Mouse (Mus musculus): ENCODE measurements around the gene Btg3.

DNA sequence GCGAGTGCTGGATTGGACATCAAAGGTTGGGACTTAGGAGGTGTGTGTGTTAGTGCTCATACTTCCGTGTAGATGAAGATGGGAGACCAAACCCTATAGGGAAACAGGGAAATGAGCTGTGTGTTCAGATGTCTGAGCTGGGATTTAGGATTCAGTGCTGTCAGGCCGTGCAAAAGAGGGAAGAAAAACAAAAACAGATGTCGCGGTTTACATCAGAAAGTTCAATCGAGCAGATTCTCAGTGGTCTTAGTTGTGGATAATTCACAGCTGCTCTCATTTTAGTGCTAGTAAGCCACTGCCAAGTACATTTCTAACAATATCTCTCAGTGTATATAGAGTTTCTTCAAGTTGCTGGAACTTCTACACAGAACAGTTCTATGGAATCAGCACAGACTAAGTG lies 33.2 kb downstream of the Btg3 start:
- TF ChIP-seq GATA1 (IDR thresholded peaks at IDR 0.05; ENCODE audit: borderline replicate concordance, low read length) (no peak), FLI1 (IDR thresholded peaks at IDR 0.05; ENCODE audit: low read length) (no peak)
